Mouse (Mus musculus): ENCODE data around the gene Gchfr. TPM values are rescaled to one million over a fixed set of nuclear protein-coding genes. Genes with fewer than 3 reads are reported as not detected.

The Gchfr gene
- polyA plus RNA-seq, 1 experiment = not detected

DNA sequence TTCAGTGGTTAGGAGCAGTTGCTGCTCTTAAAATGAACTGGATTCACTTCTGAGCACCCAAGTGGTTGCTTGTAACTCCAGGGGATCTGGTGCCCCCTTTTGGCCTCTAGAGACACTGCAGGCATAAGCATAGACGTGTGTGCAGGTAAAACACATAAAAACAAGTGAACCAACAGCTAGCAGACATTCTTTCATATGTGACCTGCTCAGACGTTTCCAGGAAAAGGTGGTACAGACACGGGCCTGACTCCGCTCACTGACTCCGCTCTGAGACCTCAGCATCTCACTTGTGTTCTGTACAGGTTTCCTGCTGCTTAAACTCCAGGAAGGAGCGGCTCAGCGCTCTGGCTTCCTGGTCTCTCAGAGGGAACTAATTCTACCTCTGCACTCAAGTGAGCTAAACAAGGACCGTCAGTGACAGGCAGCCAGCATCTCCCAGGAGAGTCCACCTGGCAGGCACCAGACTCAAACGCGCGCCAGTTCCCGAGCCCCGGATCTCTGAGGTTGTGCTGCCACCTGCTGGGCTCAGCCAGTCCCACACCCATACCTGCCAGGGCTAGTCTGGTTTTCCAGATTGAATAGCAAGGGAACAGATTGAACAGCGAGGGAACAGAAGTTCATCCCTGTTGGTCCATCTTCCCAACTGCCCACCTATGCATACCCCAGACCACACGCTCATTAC, 21.6 kb downstream of the Gchfr start:
- Histone ChIP-seq H3K4me1 (ENCODE audit: control insufficient read depth, insufficient read depth, low read length) (peaks cover 3% of the 10 kb centered on the region; the same call in 1 of the 2 replicates), H3K4me3 (ENCODE audit: insufficient read depth, low read depth, low read length) (peak overlapping the region; percentile 29), H3K27ac (ENCODE audit: insufficient read depth, low read depth, low read length) (no peak overlapping the region)
- TF ChIP-seq CTCF (IDR thresholded peaks at IDR 0.05; ENCODE audit: insufficient read depth, low read depth, low read length) (peak; percentile 64), POLR2A (IDR thresholded peaks at IDR 0.05; ENCODE audit: insufficient read depth, low read depth, low read length) (no peak)
- 6% methylated on average over 15 of the region's 15 CpGs for WGBS

DNA sequence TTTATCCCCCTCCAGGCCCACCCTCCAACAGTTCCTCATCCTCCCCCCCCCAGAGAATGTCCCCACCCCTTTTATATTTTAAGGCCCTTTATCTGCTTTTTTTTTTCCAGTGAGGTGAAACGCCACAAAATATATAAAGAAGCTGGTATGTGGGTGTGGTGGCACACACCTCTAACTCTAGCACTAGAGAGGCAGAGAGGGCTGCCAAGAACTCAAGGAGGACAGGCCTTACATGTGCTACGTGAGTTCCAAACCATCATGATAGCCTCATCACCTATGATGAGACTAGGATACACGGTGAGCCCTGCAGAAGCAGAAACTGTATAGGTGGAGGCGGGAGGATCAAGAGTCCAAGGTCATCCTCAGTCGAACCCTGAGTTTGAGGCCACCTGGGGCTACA, 23.4 kb downstream of the Gchfr start:
- 82% methylated on average over 5 of the region's 5 CpGs for WGBS
- H3K27ac ChIP-seq (ENCODE audit: insufficient read depth, low read depth, low read length) = no peak overlapping the region
- TF ChIP-seq POLR2A (IDR thresholded peaks at IDR 0.05; ENCODE audit: insufficient read depth, low read depth, low read length) = no peak
- no peak for TF ChIP-seq CTCF (IDR thresholded peaks at IDR 0.05; ENCODE audit: insufficient read depth, low read depth, low read length)
- H3K4me3 ChIP-seq (ENCODE audit: insufficient read depth, low read depth, low read length) = no peak overlapping the region
- peaks cover 3% of the 10 kb centered on the region; the same call in 1 of the 2 replicates for H3K4me1 ChIP-seq (ENCODE audit: control insufficient read depth, insufficient read depth, low read length)

DNA sequence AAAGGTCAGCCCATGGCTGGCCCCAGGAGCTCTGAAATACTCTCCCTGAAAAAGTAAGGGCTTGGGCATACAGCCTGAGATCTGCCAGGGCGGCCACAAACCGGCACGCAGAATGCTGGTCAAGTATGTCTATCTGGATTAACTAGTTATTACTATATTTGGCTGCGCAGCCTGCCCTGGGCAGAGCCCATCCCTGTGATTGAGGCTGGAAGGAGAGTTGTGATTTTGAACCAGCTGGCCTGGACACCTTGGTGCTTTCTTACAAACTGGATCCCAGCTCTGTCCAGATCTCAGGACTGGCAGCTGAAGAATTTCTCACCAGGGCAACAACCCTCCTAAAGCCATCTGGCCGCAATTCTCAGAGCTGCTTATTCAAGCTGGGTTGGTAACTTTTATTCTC, 26.6 kb downstream of the Gchfr start:
- TF ChIP-seq CTCF (IDR thresholded peaks at IDR 0.05; ENCODE audit: insufficient read depth, low read depth, low read length) (no peak), POLR2A (IDR thresholded peaks at IDR 0.05; ENCODE audit: insufficient read depth, low read depth, low read length) (no peak)
- H3K4me1 ChIP-seq (ENCODE audit: control insufficient read depth, insufficient read depth, low read length) = peaks cover 4% of the 10 kb centered on the region
- WGBS = 58% methylated on average over 5 of the region's 5 CpGs
- no peak overlapping the region for H3K27ac ChIP-seq (ENCODE audit: insufficient read depth, low read depth, low read length)
- H3K4me3 ChIP-seq (ENCODE audit: insufficient read depth, low read depth, low read length) = no peak overlapping the region

DNA sequence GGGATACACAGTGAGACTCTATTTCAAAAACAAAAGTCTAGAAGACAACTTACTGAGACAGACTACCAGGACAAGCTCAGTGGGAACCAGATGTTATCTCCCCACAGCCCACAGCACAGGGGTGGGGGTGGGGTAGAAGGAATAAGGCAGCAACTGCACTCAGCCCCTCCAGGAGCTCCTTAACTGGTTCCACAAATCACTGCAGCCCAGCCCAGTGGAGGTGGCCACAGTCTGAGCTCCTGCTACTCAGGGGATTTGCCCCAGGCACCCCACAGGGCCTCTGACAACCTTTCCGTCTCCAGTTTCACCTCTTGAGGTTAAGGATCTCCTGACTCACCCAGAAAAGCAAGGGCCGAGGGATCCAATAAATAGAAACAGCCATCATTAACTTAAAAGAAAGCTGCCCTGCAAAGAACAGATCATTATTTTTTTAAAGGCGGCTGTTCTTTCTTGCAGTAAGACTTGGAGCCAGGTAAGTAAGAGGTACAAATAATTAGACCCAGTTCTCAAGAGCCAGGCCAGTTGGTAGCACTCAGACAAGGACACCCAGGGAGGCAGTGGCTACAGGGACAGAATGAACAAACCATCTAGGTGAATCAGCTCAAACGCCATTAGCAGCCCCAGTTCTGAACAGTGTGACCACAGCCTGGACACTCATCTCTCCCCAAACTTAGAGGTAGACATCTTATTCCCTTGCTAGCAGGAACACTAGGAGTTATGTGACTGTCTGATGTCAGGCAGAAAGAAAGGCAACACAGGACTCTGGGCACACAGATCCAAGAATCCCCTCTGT, 28.9 kb downstream of the Gchfr start:
- TF ChIP-seq CTCF (IDR thresholded peaks at IDR 0.05; ENCODE audit: insufficient read depth, low read depth, low read length) = no peak
- no peak for TF ChIP-seq POLR2A (IDR thresholded peaks at IDR 0.05; ENCODE audit: insufficient read depth, low read depth, low read length)
- Histone ChIP-seq H3K4me1 (ENCODE audit: control insufficient read depth, insufficient read depth, low read length) (peaks cover 2% of the 10 kb centered on the region; the same call in 1 of the 2 replicates), H3K27ac (ENCODE audit: insufficient read depth, low read depth, low read length) (no peak overlapping the region), H3K4me3 (ENCODE audit: insufficient read depth, low read depth, low read length) (no peak overlapping the region)
- WGBS = 60% methylated on average over 4 of the region's 4 CpGs

DNA sequence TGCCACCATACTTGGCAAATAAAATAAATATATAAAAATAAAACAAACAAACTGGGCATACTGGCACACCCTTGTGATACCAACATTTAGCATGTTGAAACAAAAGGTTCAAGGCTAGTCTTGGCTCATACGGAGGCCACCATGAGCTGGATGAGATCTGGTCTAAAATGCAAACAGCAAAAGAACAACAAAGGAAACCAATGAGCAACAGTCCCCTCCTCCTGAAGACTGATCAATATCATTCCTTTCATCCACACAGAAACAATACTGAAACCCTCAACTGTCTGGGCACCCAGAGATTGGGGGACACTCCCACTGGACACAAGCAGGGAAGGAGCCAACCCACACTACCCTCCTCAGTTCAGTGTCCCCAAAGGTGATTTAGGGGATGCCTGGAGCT, 29.9 kb downstream of the Gchfr start:
- WGBS = 88% methylated on average over 1 of the region's 1 CpGs
- H3K4me3 ChIP-seq (ENCODE audit: insufficient read depth, low read depth, low read length) = no peak overlapping the region
- no peak for TF ChIP-seq CTCF (IDR thresholded peaks at IDR 0.05; ENCODE audit: insufficient read depth, low read depth, low read length)
- TF ChIP-seq POLR2A (IDR thresholded peaks at IDR 0.05; ENCODE audit: insufficient read depth, low read depth, low read length) = no peak
- H3K27ac ChIP-seq (ENCODE audit: insufficient read depth, low read depth, low read length) = no peak overlapping the region
- peaks cover 2% of the 10 kb centered on the region; the same call in 1 of the 2 replicates for H3K4me1 ChIP-seq (ENCODE audit: control insufficient read depth, insufficient read depth, low read length)

DNA sequence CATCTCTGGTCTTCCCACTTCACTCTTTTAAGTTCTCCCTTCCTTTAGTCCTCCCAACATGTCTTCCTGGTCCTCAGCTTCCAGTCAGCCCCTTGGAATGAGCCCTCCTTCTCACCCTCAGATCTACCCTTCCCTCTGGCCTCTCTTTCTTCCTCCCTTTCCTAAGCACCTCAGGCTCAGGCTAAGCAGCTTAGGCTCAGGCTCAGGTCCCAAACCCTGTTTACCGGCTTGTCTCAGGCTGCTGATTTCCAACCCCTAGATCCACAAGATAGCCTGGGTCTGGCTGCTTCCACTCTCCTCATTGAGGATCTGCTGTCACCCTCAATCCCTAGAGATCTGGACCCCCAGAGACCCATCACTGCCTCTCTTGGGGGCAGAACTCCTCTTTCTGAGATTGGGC, 30.5 kb downstream of the Gchfr start:
- 35% methylated on average over 1 of the region's 1 CpGs for WGBS
- no peak overlapping the region for H3K27ac ChIP-seq (ENCODE audit: insufficient read depth, low read depth, low read length)
- no peak overlapping the region for H3K4me3 ChIP-seq (ENCODE audit: insufficient read depth, low read depth, low read length)
- peaks cover 2% of the 10 kb centered on the region; the same call in 1 of the 2 replicates for H3K4me1 ChIP-seq (ENCODE audit: control insufficient read depth, insufficient read depth, low read length)
- TF ChIP-seq CTCF (IDR thresholded peaks at IDR 0.05; ENCODE audit: insufficient read depth, low read depth, low read length) (no peak), POLR2A (IDR thresholded peaks at IDR 0.05; ENCODE audit: insufficient read depth, low read depth, low read length) (no peak)

DNA sequence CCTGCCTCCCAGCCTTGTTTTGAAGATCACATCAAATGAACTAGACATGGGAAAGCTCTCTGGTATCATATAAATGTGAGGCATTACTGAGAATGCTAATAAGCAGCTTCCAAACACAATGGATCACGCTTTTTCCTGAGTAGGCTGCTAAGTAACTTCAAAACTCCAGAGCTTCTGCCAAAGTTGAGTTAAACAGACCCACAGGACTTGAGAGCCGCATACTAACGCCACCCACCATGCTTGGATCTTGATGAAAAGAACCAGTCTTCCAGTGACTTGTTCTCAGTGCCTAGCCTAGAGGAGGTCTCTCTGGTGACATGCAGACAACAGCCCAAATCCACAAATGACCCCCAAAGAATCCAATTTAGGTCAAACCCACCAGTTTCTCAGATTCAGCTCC, 31.4 kb downstream of the Gchfr start:
- WGBS = 43% methylated on average over 3 of the region's 3 CpGs
- Histone ChIP-seq H3K27ac (ENCODE audit: insufficient read depth, low read depth, low read length) (no peak overlapping the region), H3K4me3 (ENCODE audit: insufficient read depth, low read depth, low read length) (no peak overlapping the region), H3K4me1 (ENCODE audit: control insufficient read depth, insufficient read depth, low read length) (peaks cover 2% of the 10 kb centered on the region; the same call in 1 of the 2 replicates)
- no peak for TF ChIP-seq CTCF (IDR thresholded peaks at IDR 0.05; ENCODE audit: insufficient read depth, low read depth, low read length)
- TF ChIP-seq POLR2A (IDR thresholded peaks at IDR 0.05; ENCODE audit: insufficient read depth, low read depth, low read length) = no peak

DNA sequence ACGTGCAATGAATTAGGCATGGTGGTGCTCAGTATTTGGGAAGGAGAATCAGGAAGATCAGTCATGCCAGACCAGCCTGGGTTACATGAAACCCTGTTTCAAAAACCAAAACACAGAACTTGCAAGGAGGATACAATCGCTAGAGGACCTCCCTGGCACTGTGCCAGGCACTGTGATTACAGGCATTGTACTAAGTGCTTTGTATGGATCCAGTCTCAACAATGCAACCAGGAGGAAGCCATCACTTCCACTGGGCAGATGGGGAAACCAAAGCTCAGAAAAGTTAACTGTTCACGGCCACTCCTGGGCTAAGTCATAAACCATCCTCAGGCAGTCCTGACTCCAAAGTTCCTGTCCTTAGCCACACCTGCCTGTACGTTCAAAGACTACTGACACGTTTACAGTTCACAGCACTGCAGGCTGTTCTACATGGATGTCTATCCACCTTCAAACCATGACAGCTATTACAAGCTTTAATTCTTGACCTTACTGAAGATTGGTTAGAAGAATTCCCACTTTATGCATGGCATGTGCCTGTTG, 35.4 kb downstream of the Gchfr start:
- WGBS = 44% methylated on average over 5 of the region's 5 CpGs
- Histone ChIP-seq H3K27ac (ENCODE audit: insufficient read depth, low read depth, low read length) (no peak overlapping the region), H3K4me3 (ENCODE audit: insufficient read depth, low read depth, low read length) (no peak overlapping the region), H3K4me1 (ENCODE audit: control insufficient read depth, insufficient read depth, low read length) (peaks cover 2% of the 10 kb centered on the region)
- no peak for TF ChIP-seq CTCF (IDR thresholded peaks at IDR 0.05; ENCODE audit: insufficient read depth, low read depth, low read length)
- no peak for TF ChIP-seq POLR2A (IDR thresholded peaks at IDR 0.05; ENCODE audit: insufficient read depth, low read depth, low read length)

All from olfactory bulb, adult 2 months (tissue).